Mouse (Mus musculus) E14TG2a.4 (cell line): ENCODE results near the gene Cdca5.

Experiments used
- H3K27me3 ChIP-seq: 2 replicates; pipeline ENCODE4 v1.6.1; 2014; ENCODE audit warnings: low read length, control low read depth; ENCODE audit not compliant: insufficient read depth
- H3K36me3 ChIP-seq: 2 replicates; pipeline ENCODE4 v1.6.1; 2014; ENCODE audit warnings: low read length, control low read depth; ENCODE audit not compliant: insufficient read depth
- H3K4me1 ChIP-seq: replicated peaks from 2 replicates; pipeline ENCODE4 v1.6.1; 2014; ENCODE audit warnings: low read depth, low read length, control low read depth
- H3K4me3 ChIP-seq: replicated peaks from 2 replicates; pipeline ENCODE4 v1.5.1; 2014; ENCODE audit warnings: mild to moderate bottlenecking, low read length
- H3K9me3 ChIP-seq: 2 replicates; pipeline ENCODE4 v1.6.1; 2014; ENCODE audit warnings: low read length, control low read depth
- CTCF ChIP-seq: conservative IDR thresholded peaks from 2 replicates; pipeline ENCODE4 v1.5.1; 2014; ENCODE audit warnings: low read length
- NANOG ChIP-seq: IDR thresholded peaks from 2 replicates; pipeline ENCODE4 v1.6.1; 2014; ENCODE audit warnings: borderline replicate concordance, low read length, mixed read lengths
- POU5F1 ChIP-seq: IDR thresholded peaks from 2 replicates; pipeline ENCODE4 v1.6.1; 2014; ENCODE audit warnings: low read length, borderline replicate concordance

The Cdca5 gene

DNA sequence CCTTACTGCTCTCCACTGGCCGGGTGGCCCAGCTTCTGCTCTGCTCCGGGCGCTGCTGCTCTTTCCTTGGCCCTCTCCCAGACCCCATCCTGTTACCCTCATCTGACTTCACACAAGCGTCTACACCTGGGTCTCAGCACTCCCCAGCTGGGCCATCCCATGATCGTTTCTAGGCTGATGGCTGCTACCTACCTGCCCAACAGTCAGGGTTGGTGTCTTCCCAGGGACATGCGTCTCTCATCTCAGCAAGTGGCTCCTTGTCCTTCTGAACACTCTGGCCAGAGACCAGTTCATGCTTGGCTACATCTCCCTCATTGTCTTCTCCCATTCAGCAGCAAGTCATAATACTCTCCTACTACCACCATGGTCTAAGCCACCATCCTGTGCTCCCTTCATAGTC, 54.9 kb downstream of the Cdca5 start:
- H3K36me3 ChIP-seq = peaks cover 47% of the 10 kb centered on the region
- peaks cover 36% of the 10 kb centered on the region for H3K4me1 ChIP-seq
- TF ChIP-seq CTCF = no peak
- TF ChIP-seq NANOG = no peak
- TF ChIP-seq POU5F1 = no peak
- peak overlapping the region; percentile 87 for H3K4me3 ChIP-seq
- no peaks in the 10 kb centered on the region for H3K9me3 ChIP-seq
- no peaks in the 10 kb centered on the region for H3K27me3 ChIP-seq

- TF ChIP-seq CTCF = no peak
- TF ChIP-seq NANOG = no peak
- no peak for TF ChIP-seq POU5F1
- H3K4me3 ChIP-seq = peak overlapping the region; percentile 87
Measured at GRCm38 (mm10) chr19:6140374-6140677, 55.5 kb downstream of the Cdca5 start.

GRCm38 (mm10) chr19:6140678-6141393, 56.1 kb downstream of the Cdca5 start, which contains the start of gene Batf2:
Gene Batf2, plus strand, starts transcription at chr19:6140983.
- TF ChIP-seq POU5F1 (no peak), NANOG (no peak), CTCF (no peak)
- Histone ChIP-seq H3K4me3 (peak within 1 kb of the TSS; percentile 87), H3K27me3 (no peaks in the 10 kb centered on the region), H3K4me1 (peaks cover 36% of the 10 kb centered on the region), H3K9me3 (no peaks in the 10 kb centered on the region), H3K36me3 (peaks cover 36% of the 10 kb centered on the region)

More at GRCm38 (mm10) chr19:6140374-6140677, 55.5 kb downstream of the Cdca5 start:
- Histone ChIP-seq H3K4me1 (peaks cover 36% of the 10 kb centered on the region), H3K27me3 (no peaks in the 10 kb centered on the region), H3K9me3 (no peaks in the 10 kb centered on the region), H3K36me3 (peaks cover 41% of the 10 kb centered on the region)

- TF ChIP-seq CTCF = peak; percentile 62
- no peak for TF ChIP-seq NANOG
- no peak for TF ChIP-seq POU5F1
- Histone ChIP-seq H3K4me3 (peak within 1 kb of the TSS; percentile 87), H3K9me3 (no peaks in the 10 kb centered on the region)
Measured at GRCm38 (mm10) chr19:6141394-6141749, 56.6 kb downstream of the Cdca5 start, which contains the start of gene Arl2. Gene Arl2, minus strand, starts transcription at chr19:6141548.

More at GRCm38 (mm10) chr19:6141394-6141749, 56.6 kb downstream of the Cdca5 start, which contains the start of gene Arl2:
- Histone ChIP-seq H3K36me3 (peaks cover 30% of the 10 kb centered on the region), H3K4me1 (peaks cover 36% of the 10 kb centered on the region), H3K27me3 (no peaks in the 10 kb centered on the region)
